Mouse (Mus musculus) liver, postnatal 0 days (tissue): ENCODE measurements around the gene 4930432M17Rik. TPM values are rescaled to one million over a fixed set of nuclear protein-coding genes. Genes with fewer than 3 reads are reported as not detected.

Experiments used
- ATAC-seq: fragments of 200-750 bp; cut with Nextera tagmentation; 2 replicates; pipeline ENCODE4 v1.8.0; 2017; ENCODE audit warnings: mild to moderate bottlenecking, moderate library complexity
- DNase-seq: peaks from one replicate; pipeline ENCODE4 v3.0.0-alpha.2; 2016
- H3K27ac ChIP-seq: fragments of 300-500 bp; sonication (generic); 2 replicates; pipeline ENCODE4 v1.5.1; 2014; ENCODE audit warnings: antibody characterized with exemption, moderate library complexity, mild to moderate bottlenecking, low read depth
- H3K27me3 ChIP-seq: fragments of 300-500 bp; sonication (generic); 2 replicates; pipeline ENCODE4 v1.6.1; 2014; ENCODE audit warnings: low read length, control low read depth, mixed read lengths; ENCODE audit not compliant: insufficient read depth
- H3K36me3 ChIP-seq: fragments of 300-500 bp; sonication (generic); replicated peaks from 2 replicates; pipeline ENCODE4 v1.6.1; 2014; ENCODE audit warnings: mild to moderate bottlenecking, control low read depth, low read length, moderate library complexity, mixed read lengths; ENCODE audit not compliant: insufficient read depth
- H3K4me1 ChIP-seq: fragments of 300-500 bp; sonication (generic); 2 replicates; pipeline ENCODE4 v1.6.1; 2014; ENCODE audit warnings: antibody characterized with exemption, mild to moderate bottlenecking, control low read depth; ENCODE audit not compliant: insufficient read depth
- H3K4me2 ChIP-seq: fragments of 300-500 bp; sonication (generic); 2 replicates; pipeline ENCODE4 v1.6.1; 2014; ENCODE audit warnings: low read depth, mild to moderate bottlenecking, low read length, moderate library complexity, mixed read lengths
- H3K4me3 ChIP-seq: fragments of 300-500 bp; sonication (generic); 2 replicates; pipeline ENCODE4 v1.5.1; 2014; ENCODE audit warnings: low read depth, low read length
- H3K9ac ChIP-seq: fragments of 300-500 bp; sonication (generic); replicated peaks from 2 replicates; pipeline ENCODE4 v1.6.1; 2014; ENCODE audit warnings: mild to moderate bottlenecking, moderate library complexity
- H3K9me3 ChIP-seq: fragments of 300-500 bp; sonication (generic); 2 replicates; pipeline ENCODE4 v1.6.1; 2016; ENCODE audit warnings: mild to moderate bottlenecking, control low read depth, low read length, mixed read lengths
- CTCF ChIP-seq: sonication (generic); IDR thresholded peaks from 2 replicates; pipeline ENCODE4 v1.5.1; 2016; ENCODE audit warnings: antibody characterized with exemption, low read depth
- EP300 ChIP-seq: IDR thresholded peaks from 2 replicates; pipeline ENCODE4 v1.6.1; 2016; ENCODE audit warnings: antibody characterized with exemption, low read depth, mild to moderate bottlenecking
- WGBS: fragments of 180-500 bp; shearing (Covaris S2); extraction: QIAGEN DNeasy Blood & Tissue Kit; methylation state at CpG from one replicate; pipeline ENCODE4 v1.1.7; 2014; ENCODE audit not compliant: insufficient replicate concordance; 5-methylcytosine and 5-hydroxymethylcytosine counted together
- polyA plus RNA-seq: library from polyadenylated mRNA; unstranded; fragments of >200 nt; fragmentation: Nextera tagmentation; extraction: Ambion mirVana; gene quantifications from 2 replicates; pipeline ENCODE4 v1.2.1, GENCODE M21; 2015

4930432M17Rik gene
- polyA plus RNA-seq, 1 experiment from 2014 or later: not detected

DNA sequence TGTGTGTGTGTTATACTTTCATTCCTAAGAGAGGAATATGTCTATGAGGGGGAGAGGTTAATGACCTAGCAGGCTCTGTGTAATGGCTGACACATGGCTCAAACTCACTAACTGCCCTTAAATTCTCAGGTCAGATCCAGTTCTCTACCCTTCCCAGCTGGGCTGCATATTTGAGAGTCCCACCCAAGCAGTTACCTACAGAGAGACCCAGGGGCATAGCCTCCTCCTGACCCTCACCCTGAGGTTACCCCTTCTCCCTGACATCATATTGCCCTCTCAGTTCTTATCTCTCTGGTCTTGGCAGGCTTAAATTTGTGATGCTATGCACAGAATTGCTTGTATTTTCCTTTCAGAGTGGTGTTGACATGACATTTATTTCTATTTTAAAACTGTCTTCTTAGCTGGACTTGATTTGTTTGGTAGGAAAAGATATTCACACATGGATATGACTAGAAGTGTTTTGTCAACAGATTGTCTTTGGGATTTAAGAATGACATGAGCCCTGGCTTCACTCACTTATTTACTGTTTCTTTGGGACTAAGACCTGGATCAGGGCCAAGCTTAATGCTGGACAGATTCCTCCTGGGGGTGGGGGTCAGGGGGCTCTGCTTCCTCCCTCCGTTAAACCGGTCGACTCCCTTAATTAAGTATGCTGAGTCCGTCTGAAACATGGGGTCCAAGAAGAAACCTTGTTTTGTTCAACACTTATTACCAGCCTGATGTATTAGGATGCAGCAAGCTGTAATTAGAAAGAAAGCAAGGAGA lies 7.7 kb upstream of the 4930432M17Rik start:
- TF ChIP-seq CTCF: no peak
- TF ChIP-seq EP300: no peak
- no peak for ATAC-seq
- no peaks in the 10 kb centered on the region for H3K27me3 ChIP-seq
- 72% methylated on average over 4 of the region's 4 CpGs for WGBS
- no peak overlapping the region for H3K9ac ChIP-seq
- no peak overlapping the region; the same call in 1 of the 2 replicates for H3K27ac ChIP-seq
- H3K9me3 ChIP-seq: no peaks in the 10 kb centered on the region
- DNase-seq: no peak
- H3K36me3 ChIP-seq: no peaks in the 10 kb centered on the region
- no peak overlapping the region for H3K4me3 ChIP-seq
- H3K4me1 ChIP-seq: 0 out of 2 replicates have a peak, but pooled peaks cover 3% of the 10 kb centered on the region
- H3K4me2 ChIP-seq: no peak overlapping the region

DNA sequence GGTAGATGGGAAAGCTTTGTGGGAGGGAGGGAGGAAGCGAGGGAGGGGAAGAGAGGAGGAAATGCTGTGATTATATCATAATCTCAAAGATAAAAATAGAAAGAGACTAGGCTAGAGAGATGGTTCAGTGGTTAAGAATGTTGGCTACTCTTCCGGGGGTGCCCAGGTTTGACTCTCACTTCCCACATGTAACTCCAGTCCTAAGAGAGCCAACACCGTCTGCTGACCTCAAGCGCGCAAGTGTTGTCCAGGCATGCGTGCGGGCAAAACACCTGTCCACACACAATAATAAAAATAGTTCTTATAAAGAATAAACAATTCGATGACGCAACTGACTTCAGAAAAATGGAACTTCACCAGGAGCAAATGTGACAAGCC lies 7.1 kb upstream of the 4930432M17Rik start:
- Histone ChIP-seq H3K4me1 (0 out of 2 replicates have a peak, but pooled peaks cover 3% of the 10 kb centered on the region), H3K36me3 (no peaks in the 10 kb centered on the region), H3K27ac (no peak overlapping the region), H3K9ac (no peak overlapping the region), H3K4me3 (no peak overlapping the region), H3K9me3 (no peaks in the 10 kb centered on the region), H3K4me2 (no peak overlapping the region), H3K27me3 (no peaks in the 10 kb centered on the region)
- 74% methylated on average over 9 of the region's 9 CpGs for WGBS
- DNase-seq (no peak), ATAC-seq (no peak)
- TF ChIP-seq EP300: no peak

- Histone ChIP-seq H3K4me2 (no peak overlapping the region), H3K27ac (no peak overlapping the region), H3K9me3 (no peaks in the 10 kb centered on the region), H3K9ac (no peak overlapping the region), H3K27me3 (no peaks in the 10 kb centered on the region), H3K4me3 (no peak overlapping the region), H3K36me3 (no peaks in the 10 kb centered on the region), H3K4me1 (no peaks in the 10 kb centered on the region)
- TF ChIP-seq CTCF (no peak), EP300 (no peak)
- 47% methylated on average over 5 of the region's 5 CpGs for WGBS
- ATAC-seq (no peak), DNase-seq (no peak)
Observed at GRCm38 (mm10) chr3:121672135-121672790, 1.7 kb downstream of the 4930432M17Rik start.

DNA sequence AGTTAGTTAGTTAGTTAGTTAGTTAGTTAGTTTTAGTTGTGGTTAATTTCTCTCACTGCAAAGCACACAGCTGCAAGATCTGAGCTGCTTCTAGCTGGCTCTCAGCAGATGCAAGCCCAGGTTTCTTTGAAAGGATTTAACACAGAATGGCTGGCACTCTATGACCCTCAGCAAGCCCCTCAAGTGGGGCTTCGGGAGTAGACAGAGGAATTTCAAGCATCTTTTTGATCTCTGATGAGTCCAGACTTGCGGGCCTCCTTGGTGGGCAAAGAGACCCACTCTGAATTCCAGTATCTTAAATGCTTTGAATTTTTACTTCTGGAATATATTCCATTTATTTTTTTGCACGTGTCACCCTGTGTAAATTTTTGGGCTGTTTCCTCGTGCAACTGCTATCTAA lies 8.4 kb downstream of the 4930432M17Rik start:
- H3K27me3 ChIP-seq: no peaks in the 10 kb centered on the region
- ATAC-seq (no peak), DNase-seq (no peak)
- H3K9me3 ChIP-seq: no peaks in the 10 kb centered on the region
- no peaks in the 10 kb centered on the region for H3K36me3 ChIP-seq
- TF ChIP-seq CTCF: no peak
- TF ChIP-seq EP300: no peak
- H3K27ac ChIP-seq: no peak overlapping the region
- H3K9ac ChIP-seq: no peak overlapping the region
- 57% methylated on average over 4 of the region's 4 CpGs for WGBS
- no peak overlapping the region for H3K4me2 ChIP-seq
- H3K4me3 ChIP-seq: no peak overlapping the region
- peaks cover 8% of the 10 kb centered on the region; the same call in 1 of the 2 replicates for H3K4me1 ChIP-seq

GRCm38 (mm10) chr3:121679443-121679842 lies 8.9 kb downstream of the 4930432M17Rik start:
- Histone ChIP-seq H3K4me1 (peaks cover 8% of the 10 kb centered on the region; the same call in 1 of the 2 replicates), H3K27ac (no peak overlapping the region), H3K9ac (no peak overlapping the region), H3K4me2 (no peak overlapping the region), H3K9me3 (no peaks in the 10 kb centered on the region), H3K36me3 (no peaks in the 10 kb centered on the region), H3K27me3 (no peaks in the 10 kb centered on the region), H3K4me3 (no peak overlapping the region)
- 75% methylated on average over 3 of the region's 3 CpGs for WGBS
- no peak for ATAC-seq
- DNase-seq: no peak
- TF ChIP-seq CTCF (no peak), EP300 (no peak)

- no peaks in the 10 kb centered on the region for H3K36me3 ChIP-seq
- H3K27me3 ChIP-seq: no peaks in the 10 kb centered on the region
- H3K4me1 ChIP-seq: peaks cover 8% of the 10 kb centered on the region; the same call in 1 of the 2 replicates
- H3K4me3 ChIP-seq: no peak overlapping the region
- H3K9me3 ChIP-seq: no peaks in the 10 kb centered on the region
- H3K4me2 ChIP-seq: no peak overlapping the region
- H3K9ac ChIP-seq: no peak overlapping the region
- ATAC-seq (peak; percentile 78), DNase-seq (peak; percentile 42)
- WGBS: 47% methylated on average over 3 of the region's 3 CpGs
- TF ChIP-seq EP300 (no peak), CTCF (no peak)
- H3K27ac ChIP-seq: no peak overlapping the region
Observed at GRCm38 (mm10) chr3:121680187-121680586, 9.6 kb downstream of the 4930432M17Rik start.
